Mouse (Mus musculus): Measurements from ENCODE around the gene Myod1. TPM values are rescaled to one million over a fixed set of nuclear protein-coding genes. Genes with fewer than 3 reads are reported as not detected.

Myod1 gene
- total RNA-seq, 2 experiments from 2014 or later = 0.84 to 2.7 TPM

GRCm38 (mm10) chr7:46417467-46417866 lies 41.2 kb downstream of the Myod1 start:
- DNase-seq = no peak

DNA sequence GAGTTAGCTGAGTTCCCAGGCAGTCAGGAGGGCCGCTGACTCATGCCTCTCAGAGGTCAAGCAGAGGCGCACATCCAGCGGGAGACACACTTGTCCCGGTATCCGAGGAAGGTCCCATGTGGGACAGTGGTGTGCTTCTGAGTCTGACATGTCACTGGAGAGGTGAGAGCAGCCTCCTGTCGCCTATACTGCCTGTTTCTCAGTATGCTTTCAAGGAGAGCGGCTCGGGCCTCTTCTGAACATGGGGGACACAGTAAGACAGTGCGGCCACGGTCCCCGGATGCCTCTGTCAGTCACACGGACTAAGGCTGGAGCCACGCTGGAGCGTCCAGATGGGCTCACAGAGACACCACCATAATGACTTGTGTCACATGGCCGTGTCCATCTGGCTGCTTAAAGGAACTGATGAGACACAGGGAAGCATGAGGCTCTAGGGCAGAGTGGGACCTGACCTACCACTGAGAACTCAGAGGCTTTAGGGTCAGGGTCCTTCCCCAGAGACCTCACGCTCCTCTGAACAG lies 41.9 kb downstream of the Myod1 start:
- DNase-seq = no peak

DNA sequence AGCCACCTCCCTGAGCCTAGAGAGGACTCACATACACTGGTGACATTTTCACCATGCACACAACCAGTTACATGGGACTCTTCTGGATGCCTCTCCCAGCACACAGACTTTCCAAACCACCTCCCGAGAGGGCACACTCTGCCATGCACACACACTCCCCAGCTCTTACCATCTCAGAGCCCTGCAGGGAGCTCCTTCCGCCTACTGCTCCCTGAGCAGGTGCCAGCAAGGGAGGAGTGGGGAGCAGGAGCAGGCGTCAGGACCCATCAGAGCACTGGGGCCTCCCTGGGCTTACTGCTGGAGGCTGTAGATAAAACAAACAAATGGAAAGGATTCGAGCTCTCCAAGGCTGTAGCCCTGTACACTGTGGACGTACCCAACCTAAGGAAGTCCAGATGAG lies 45.3 kb downstream of the Myod1 start:
- no peak for DNase-seq

GRCm38 (mm10) chr7:46422052-46422763 lies 45.9 kb downstream of the Myod1 start:
- DNase-seq = no peak

- DNase-seq = peak; percentile 73
These were observed 46.6 kb downstream of the Myod1 start for GRCm38 (mm10) chr7:46422764-46423412.

DNA sequence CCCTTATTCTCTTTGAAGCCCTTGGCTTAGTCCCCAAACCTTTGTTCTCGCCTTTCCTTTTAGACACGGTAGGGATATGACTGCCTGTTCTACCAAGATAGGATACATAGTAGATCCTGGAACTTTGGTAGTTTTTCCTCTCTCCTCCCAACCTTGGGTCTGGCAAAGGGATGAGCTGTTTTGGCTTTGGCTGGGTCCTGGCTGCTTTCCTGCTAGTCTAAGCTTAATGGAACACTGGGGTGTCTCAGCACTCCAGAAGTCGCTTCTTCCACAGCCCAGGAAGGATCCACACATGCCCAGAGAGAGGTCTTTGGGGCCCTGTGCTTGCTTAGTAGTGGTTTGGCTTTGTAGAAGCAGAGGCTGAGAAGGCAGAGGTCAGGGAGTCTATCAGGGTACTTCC lies 47.7 kb downstream of the Myod1 start:
- DNase-seq = no peak

- no peak for DNase-seq
These were observed 48.7 kb downstream of the Myod1 start for GRCm38 (mm10) chr7:46425012-46425411.

Other genes with a start within 250 kb of the Myod1 start
- 1 to 10 TPM in 1 of 2 experiments, under 1 TPM in 1; 0.78 to 1.7 TPM for gene Abcc8, start 196.4 kb upstream of the Myod1 start, total RNA-seq (2021)
- gene Ush1c, start 138.0 kb upstream of the Myod1 start, total RNA-seq (2021) = 1 to 10 TPM; 2.0 to 2.3 TPM
- gene Otog, start 135.5 kb upstream of the Myod1 start, total RNA-seq (2021) = under 1 TPM; 0.06 to 0.09 TPM
- 1 to 10 TPM in 1 of 2 experiments, under 1 TPM in 1; 0.63 to 1.7 TPM for gene Kcnc1, start 20.0 kb downstream of the Myod1 start, total RNA-seq (2021)

Measured in adrenal gland, postnatal 10 days (tissue).